Mouse (Mus musculus) forebrain, embryonic 11.5 days (tissue): ENCODE measurements at regions not wholly inside any gene's neighbourhood (a gene's known extent, or its start where the extent isn't known, plus 50 kb on each side); places are given as distances from the start of the nearest gene placed in this dataset.

Source experiments
- ATAC-seq: fragments of 200-750 bp; cut with Nextera tagmentation; replicated peaks from 2 replicates; pipeline ENCODE4 v1.8.0; 2017; ENCODE audit warnings: moderate TSS enrichment; ENCODE audit not compliant: low FRiP score
- DNase-seq: peaks from one replicate; pipeline ENCODE4 v3.0.0-alpha.2; 2017; ENCODE audit warnings: low spot score
- H3K27ac ChIP-seq: fragments of 300-500 bp; sonication (generic); 2 replicates; pipeline ENCODE4 v1.5.1; 2014; ENCODE audit warnings: low read depth, low read length
- H3K27me3 ChIP-seq: fragments of 300-500 bp; sonication (generic); 2 replicates; pipeline ENCODE4 v1.6.1; 2014; ENCODE audit warnings: mild to moderate bottlenecking, low read length, mixed read lengths; ENCODE audit not compliant: control insufficient read depth, insufficient read depth
- H3K36me3 ChIP-seq: fragments of 300-500 bp; sonication (generic); 2 replicates; pipeline ENCODE4 v1.6.1; 2014; ENCODE audit warnings: mild to moderate bottlenecking, low read length, moderate library complexity, mixed read lengths; ENCODE audit not compliant: control insufficient read depth, insufficient read depth
- H3K4me1 ChIP-seq: fragments of 300-500 bp; sonication (generic); replicated peaks from 2 replicates; pipeline ENCODE4 v1.6.1; 2014; ENCODE audit warnings: low read length, mixed read lengths; ENCODE audit not compliant: control insufficient read depth, insufficient read depth
- H3K4me2 ChIP-seq: fragments of 300-500 bp; sonication (generic); 2 replicates; pipeline ENCODE4 v1.6.1; 2014; ENCODE audit warnings: low read depth, mild to moderate bottlenecking, low read length, moderate library complexity, mixed read lengths; ENCODE audit not compliant: severe bottlenecking
- H3K4me3 ChIP-seq: fragments of 300-500 bp; sonication (generic); 2 replicates; pipeline ENCODE4 v1.5.1; 2014; ENCODE audit warnings: low read depth, low read length
- H3K9ac ChIP-seq: fragments of 300-500 bp; sonication (generic); 2 replicates; pipeline ENCODE4 v1.6.1; 2014; ENCODE audit warnings: low read length
- H3K9me3 ChIP-seq: fragments of 300-500 bp; sonication (generic); 2 replicates; pipeline ENCODE4 v1.6.1; 2016; ENCODE audit warnings: low read length, mixed read lengths; ENCODE audit not compliant: control insufficient read depth
- WGBS: fragments of 180-500 bp; shearing (Covaris S2); extraction: QIAGEN DNeasy Blood & Tissue Kit; methylation state at CpG from one replicate; pipeline ENCODE4 v1.1.7; 2014; 5-methylcytosine and 5-hydroxymethylcytosine counted together

DNA sequence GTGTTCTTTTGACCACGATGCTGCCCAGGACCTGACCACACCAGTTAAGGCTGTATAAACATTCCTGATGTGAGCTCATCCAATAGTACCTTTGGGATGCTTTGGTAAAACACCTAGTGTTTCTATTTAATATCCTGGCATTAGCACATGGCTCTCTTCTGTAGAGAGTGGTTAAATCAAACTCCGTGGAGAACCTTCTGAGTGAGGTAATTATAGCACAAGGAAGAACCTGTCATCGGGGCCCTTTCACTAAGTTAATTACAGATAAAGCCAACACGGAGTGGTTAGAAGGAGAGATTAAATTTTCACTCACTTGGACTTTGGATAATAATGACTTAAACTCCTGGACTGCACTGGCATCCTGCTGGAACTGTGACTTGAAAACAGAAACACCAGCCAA lies 133.8 kb upstream of the N6amt1 start:
- no peak for ATAC-seq
- DNase-seq = no peak
- no peak overlapping the region for H3K9ac ChIP-seq
- no peaks in the 10 kb centered on the region for H3K9me3 ChIP-seq
- H3K4me3 ChIP-seq = no peak overlapping the region
- H3K36me3 ChIP-seq = no peaks in the 10 kb centered on the region
- 58% methylated on average over 4 of the region's 4 CpGs for WGBS
- no peaks in the 10 kb centered on the region for H3K27me3 ChIP-seq
- no peaks in the 10 kb centered on the region for H3K4me1 ChIP-seq
- no peak overlapping the region for H3K27ac ChIP-seq
- H3K4me2 ChIP-seq = no peak overlapping the region

DNA sequence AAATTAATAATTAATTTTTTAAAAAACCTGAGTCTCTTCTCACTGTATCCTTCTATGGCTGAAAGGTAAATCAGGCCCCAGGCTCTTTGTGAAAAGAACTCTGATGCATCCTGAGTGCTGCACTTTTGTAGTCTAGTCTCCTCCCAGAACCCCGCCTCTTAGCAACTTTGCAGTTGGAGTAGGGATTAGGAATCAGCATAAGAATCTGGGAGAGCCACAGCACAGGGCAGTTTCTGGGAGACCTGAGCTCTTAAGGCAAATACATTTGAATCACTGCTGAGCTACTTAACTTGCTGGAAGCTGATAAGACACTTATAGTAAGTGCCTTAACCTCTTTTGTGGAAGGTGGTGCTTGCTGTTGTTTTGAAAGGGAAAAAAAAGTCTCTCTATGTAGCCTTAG lies 146.1 kb upstream of the N6amt1 start:
- DNase-seq (no peak), ATAC-seq (no peak)
- no peaks in the 10 kb centered on the region for H3K4me1 ChIP-seq
- H3K27ac ChIP-seq = no peak overlapping the region
- no peak overlapping the region for H3K9ac ChIP-seq
- 56% methylated on average over 1 of the region's 1 CpGs for WGBS
- no peaks in the 10 kb centered on the region for H3K36me3 ChIP-seq
- H3K9me3 ChIP-seq = no peaks in the 10 kb centered on the region
- H3K27me3 ChIP-seq = no peaks in the 10 kb centered on the region
- no peak overlapping the region for H3K4me3 ChIP-seq
- H3K4me2 ChIP-seq = no peak overlapping the region

DNA sequence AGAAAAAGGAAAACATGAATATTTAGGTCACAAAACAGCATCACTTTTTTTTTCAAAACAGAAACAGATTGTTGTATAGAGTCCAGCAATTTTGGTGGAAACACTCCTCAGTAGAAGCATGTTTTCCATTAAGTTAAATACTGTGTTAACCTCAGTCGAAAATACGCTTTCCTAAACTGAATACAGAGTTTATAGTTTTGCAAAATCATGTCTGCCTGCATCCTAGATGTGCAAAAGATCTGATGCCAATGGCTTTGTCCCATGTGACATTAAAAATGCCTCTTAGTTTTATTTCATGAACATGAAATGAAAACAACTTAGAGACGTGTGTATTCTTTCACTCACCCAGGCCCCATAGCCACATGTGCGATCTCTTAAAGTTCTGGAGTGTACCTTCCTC lies 163.5 kb upstream of the N6amt1 start:
- DNase-seq = no peak
- ATAC-seq = no peak
- Histone ChIP-seq H3K36me3 (no peaks in the 10 kb centered on the region), H3K4me1 (no peaks in the 10 kb centered on the region), H3K9me3 (no peaks in the 10 kb centered on the region), H3K9ac (no peak overlapping the region), H3K27me3 (no peaks in the 10 kb centered on the region), H3K27ac (no peak overlapping the region), H3K4me3 (no peak overlapping the region), H3K4me2 (no peak overlapping the region)
- 89% methylated on average over 4 of the region's 4 CpGs for WGBS

DNA sequence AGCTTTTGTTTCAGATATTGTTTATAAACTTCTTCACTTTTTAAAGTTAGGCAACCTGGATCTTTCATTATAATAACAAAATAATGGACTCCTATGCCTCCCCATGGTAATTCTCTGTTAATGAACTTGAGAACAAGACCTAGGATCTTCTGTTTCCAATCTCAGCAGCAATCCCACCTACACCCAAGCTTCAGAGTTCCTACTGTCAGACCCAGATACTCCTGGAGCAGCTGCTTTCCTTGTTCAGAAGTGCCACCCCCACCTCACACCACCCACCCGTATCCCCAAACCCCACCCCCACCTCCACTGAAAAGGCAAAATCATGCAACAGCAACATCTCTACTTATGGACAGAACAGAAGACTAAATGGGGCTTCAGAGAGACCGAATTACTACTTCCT lies 165.2 kb upstream of the N6amt1 start:
- Histone ChIP-seq H3K9me3 (no peaks in the 10 kb centered on the region), H3K4me2 (no peak overlapping the region), H3K27me3 (no peaks in the 10 kb centered on the region), H3K4me1 (no peaks in the 10 kb centered on the region), H3K27ac (no peak overlapping the region), H3K9ac (no peak overlapping the region), H3K36me3 (no peaks in the 10 kb centered on the region), H3K4me3 (no peak overlapping the region)
- 88% methylated on average over 2 of the region's 2 CpGs for WGBS
- no peak for DNase-seq
- no peak for ATAC-seq

DNA sequence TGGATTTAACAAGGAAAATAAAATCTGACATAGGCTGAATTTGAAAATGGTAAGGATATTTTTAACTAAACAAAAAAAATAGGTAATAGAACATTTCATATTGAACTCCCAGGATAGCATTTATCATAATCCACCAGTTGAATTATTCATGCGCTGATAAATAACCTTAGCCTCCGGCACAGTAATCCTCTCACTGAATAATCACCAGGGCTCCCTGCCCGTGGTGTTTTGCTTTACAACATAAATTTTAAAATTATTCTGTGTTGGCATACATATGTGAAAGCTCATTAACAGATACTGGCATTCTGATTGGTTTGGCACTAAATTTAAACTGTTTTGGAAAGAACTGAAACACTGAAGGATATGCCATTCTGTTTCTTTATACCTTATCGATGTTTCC lies 181.6 kb upstream of the N6amt1 start:
- Histone ChIP-seq H3K9ac (no peak overlapping the region), H3K27ac (no peak overlapping the region), H3K36me3 (no peaks in the 10 kb centered on the region), H3K4me1 (no peaks in the 10 kb centered on the region), H3K27me3 (no peaks in the 10 kb centered on the region), H3K9me3 (no peaks in the 10 kb centered on the region), H3K4me2 (no peak overlapping the region), H3K4me3 (no peak overlapping the region)
- WGBS = 87% methylated on average over 4 of the region's 4 CpGs
- no peak for DNase-seq
- ATAC-seq = no peak

DNA sequence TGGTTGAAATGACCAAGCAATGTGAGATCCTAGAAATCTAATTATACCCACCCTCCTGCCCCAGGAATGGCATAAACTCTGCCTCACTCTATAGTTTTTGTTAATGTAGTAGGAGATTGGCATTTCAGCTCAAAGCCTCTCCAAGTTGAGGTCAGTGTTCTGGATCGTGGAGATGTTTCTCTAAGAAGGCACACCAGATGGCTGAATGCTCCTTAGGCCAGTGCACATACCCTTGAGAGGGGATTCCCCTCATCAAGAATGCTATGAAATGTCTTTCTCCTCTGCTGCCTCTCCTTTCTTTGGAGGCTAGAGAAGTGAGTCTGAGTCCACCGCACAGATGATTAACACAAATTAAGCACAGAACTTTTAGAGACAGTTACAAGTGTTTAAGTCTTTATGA lies 214.7 kb upstream of the N6amt1 start:
- ATAC-seq (no peak), DNase-seq (no peak)
- H3K4me3 ChIP-seq = no peak overlapping the region
- H3K27me3 ChIP-seq = no peaks in the 10 kb centered on the region
- WGBS = 89% methylated on average over 2 of the region's 2 CpGs
- no peaks in the 10 kb centered on the region for H3K9me3 ChIP-seq
- no peak overlapping the region for H3K27ac ChIP-seq
- H3K36me3 ChIP-seq = no peaks in the 10 kb centered on the region
- no peak overlapping the region for H3K9ac ChIP-seq
- H3K4me1 ChIP-seq = no peaks in the 10 kb centered on the region
- H3K4me2 ChIP-seq = no peak overlapping the region

DNA sequence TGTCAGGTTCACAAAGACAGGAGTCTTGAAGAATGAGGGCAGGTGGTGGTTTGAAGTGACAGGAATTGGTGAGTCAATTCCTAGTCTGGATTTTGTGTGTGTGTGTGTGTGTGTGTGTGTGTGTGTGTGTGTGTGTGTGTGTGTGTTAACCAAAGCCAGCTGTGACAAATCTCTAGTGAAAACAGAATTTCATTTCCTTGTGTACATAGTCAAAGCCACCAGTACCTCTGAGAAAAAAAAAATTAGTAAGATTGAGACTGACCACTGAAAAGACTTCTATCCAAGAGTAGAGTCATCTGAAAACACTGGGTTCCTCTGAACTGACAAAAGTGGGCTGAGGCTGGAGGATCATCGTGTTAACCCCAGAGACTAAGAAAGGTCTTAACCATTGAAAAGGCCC lies 217.5 kb upstream of the N6amt1 start:
- no peak overlapping the region for H3K9ac ChIP-seq
- no peak overlapping the region for H3K4me2 ChIP-seq
- H3K9me3 ChIP-seq = no peaks in the 10 kb centered on the region
- DNase-seq (no peak), ATAC-seq (no peak)
- no peaks in the 10 kb centered on the region for H3K27me3 ChIP-seq
- H3K4me1 ChIP-seq = no peaks in the 10 kb centered on the region
- 91% methylated on average over 1 of the region's 1 CpGs for WGBS
- no peak overlapping the region for H3K4me3 ChIP-seq
- H3K27ac ChIP-seq = no peak overlapping the region
- H3K36me3 ChIP-seq = no peaks in the 10 kb centered on the region

- Histone ChIP-seq H3K4me2 (no peak overlapping the region), H3K36me3 (no peaks in the 10 kb centered on the region), H3K4me1 (no peaks in the 10 kb centered on the region), H3K27ac (no peak overlapping the region), H3K27me3 (no peaks in the 10 kb centered on the region), H3K9me3 (no peaks in the 10 kb centered on the region), H3K9ac (no peak overlapping the region), H3K4me3 (no peak overlapping the region)
- DNase-seq (no peak), ATAC-seq (no peak)
These were observed 219.5 kb upstream of the N6amt1 start for GRCm38 (mm10) chr16:87134452-87134851.

DNA sequence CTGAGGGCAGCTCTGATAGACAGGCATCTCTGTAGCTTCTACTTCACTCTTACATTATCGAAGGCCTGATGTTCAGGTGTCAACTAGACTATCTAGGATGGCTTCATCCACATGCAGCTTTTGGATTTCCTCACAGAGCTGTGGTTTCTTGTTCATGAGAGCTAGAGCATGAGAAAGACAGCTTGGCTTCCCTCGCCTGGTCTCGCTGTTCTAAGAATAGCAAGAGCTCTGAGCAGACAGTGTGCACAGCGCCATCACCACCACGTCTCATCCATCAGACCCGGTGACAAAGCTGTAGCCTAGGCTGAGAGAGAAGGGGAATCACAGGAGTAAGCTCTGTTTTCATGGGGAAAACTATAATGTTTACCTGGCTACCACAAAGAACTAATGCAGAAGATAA lies 220.1 kb upstream of the N6amt1 start:
- Histone ChIP-seq H3K27me3 (no peaks in the 10 kb centered on the region), H3K4me2 (no peak overlapping the region), H3K4me3 (no peak overlapping the region), H3K36me3 (no peaks in the 10 kb centered on the region), H3K27ac (no peak overlapping the region), H3K9ac (no peak overlapping the region), H3K9me3 (no peaks in the 10 kb centered on the region), H3K4me1 (no peaks in the 10 kb centered on the region)
- WGBS = 92% methylated on average over 6 of the region's 6 CpGs
- no peak for DNase-seq
- no peak for ATAC-seq
